Mouse (Mus musculus) heart, embryonic 12.5 days (tissue): ENCODE data around the gene Snx13. TPM values are rescaled to one million over a fixed set of nuclear protein-coding genes. Genes with fewer than 3 reads are reported as not detected.

Experiments used
- ATAC-seq: fragments of 200-750 bp; cut with Nextera tagmentation; 2 replicates; pipeline ENCODE4 v1.8.0; 2017; ENCODE audit warnings: moderate TSS enrichment, moderate library complexity; ENCODE audit not compliant: insufficient number of reproducible peaks, low FRiP score
- H3K27ac ChIP-seq: fragments of 300-500 bp; sonication (generic); 2 replicates; pipeline ENCODE4 v1.5.1; 2016; ENCODE audit warnings: mild to moderate bottlenecking, moderate library complexity; ENCODE audit not compliant: poor library complexity, severe bottlenecking
- H3K27me3 ChIP-seq: fragments of 300-500 bp; sonication (generic); replicated peaks from 2 replicates; pipeline ENCODE4 v1.6.1; 2016; ENCODE audit warnings: mild to moderate bottlenecking, moderate library complexity
- H3K36me3 ChIP-seq: fragments of 300-500 bp; sonication (generic); 2 replicates; pipeline ENCODE4 v1.6.1; 2016; ENCODE audit warnings: mild to moderate bottlenecking, moderate library complexity
- H3K4me1 ChIP-seq: fragments of 300-500 bp; sonication (generic); replicated peaks from 2 replicates; pipeline ENCODE4 v1.6.1; 2016; ENCODE audit warnings: mild to moderate bottlenecking
- H3K4me2 ChIP-seq: fragments of 300-500 bp; sonication (generic); 2 replicates; pipeline ENCODE4 v1.6.1; 2016; ENCODE audit warnings: mild to moderate bottlenecking, moderate library complexity
- H3K4me3 ChIP-seq: fragments of 300-500 bp; sonication (generic); 2 replicates; pipeline ENCODE4 v1.5.1; 2016; ENCODE audit warnings: mild to moderate bottlenecking
- H3K9ac ChIP-seq: fragments of 300-500 bp; sonication (generic); 2 replicates; pipeline ENCODE4 v1.6.1; 2016; ENCODE audit warnings: mild to moderate bottlenecking, moderate library complexity
- H3K9me3 ChIP-seq: fragments of 300-500 bp; sonication (generic); replicated peaks from 2 replicates; pipeline ENCODE4 v1.6.1; 2016; ENCODE audit warnings: mild to moderate bottlenecking, moderate library complexity
- WGBS: fragments of 180-500 bp; shearing (Covaris S2); methylation state at CpG from one replicate; pipeline ENCODE4 v1.1.7; 2016; 5-methylcytosine and 5-hydroxymethylcytosine counted together
- polyA plus RNA-seq: library from polyadenylated mRNA; unstranded; fragments of >200 nt; fragmentation: Nextera tagmentation; extraction: Ambion mirVana; gene quantifications from 2 replicates; pipeline ENCODE4 v1.2.1, GENCODE M21; 2016

Gene Snx13
- polyA plus RNA-seq, 1 experiment from 2014 or later: 35.1 TPM

- 77% methylated on average over 9 of the region's 9 CpGs for WGBS
- no peak overlapping the region for H3K27ac ChIP-seq
- no peaks in the 10 kb centered on the region for H3K27me3 ChIP-seq
- no peaks in the 10 kb centered on the region for H3K9me3 ChIP-seq
- H3K9ac ChIP-seq: no peak overlapping the region
- no peak for ATAC-seq
- no peak overlapping the region for H3K4me2 ChIP-seq
- no peaks in the 10 kb centered on the region for H3K36me3 ChIP-seq
- H3K4me3 ChIP-seq: no peak overlapping the region
- H3K4me1 ChIP-seq: no peaks in the 10 kb centered on the region
Measured at GRCm38 (mm10) chr12:35018679-35019237, 28.2 kb upstream of the Snx13 start.

GRCm38 (mm10) chr12:35021285-35021684, 25.7 kb upstream of the Snx13 start:
- 72% methylated on average over 9 of the region's 9 CpGs for WGBS
- no peaks in the 10 kb centered on the region for H3K4me1 ChIP-seq
- no peaks in the 10 kb centered on the region for H3K27me3 ChIP-seq
- H3K27ac ChIP-seq: no peak overlapping the region
- no peaks in the 10 kb centered on the region for H3K36me3 ChIP-seq
- no peak overlapping the region for H3K9ac ChIP-seq
- no peak overlapping the region for H3K4me2 ChIP-seq
- ATAC-seq: no peak
- no peaks in the 10 kb centered on the region for H3K9me3 ChIP-seq
- no peak overlapping the region for H3K4me3 ChIP-seq

GRCm38 (mm10) chr12:35022066-35022465, 24.9 kb upstream of the Snx13 start:
- 42% methylated on average over 10 of the region's 10 CpGs for WGBS

GRCm38 (mm10) chr12:35025916-35026432, 21.0 kb upstream of the Snx13 start:
- H3K4me2 ChIP-seq: no peak overlapping the region
- ATAC-seq: no peak
- no peak overlapping the region for H3K4me3 ChIP-seq
- no peaks in the 10 kb centered on the region for H3K9me3 ChIP-seq
- no peaks in the 10 kb centered on the region for H3K36me3 ChIP-seq
- no peaks in the 10 kb centered on the region for H3K27me3 ChIP-seq
- H3K27ac ChIP-seq: no peak overlapping the region
- H3K4me1 ChIP-seq: no peaks in the 10 kb centered on the region
- 77% methylated on average over 4 of the region's 4 CpGs for WGBS
- no peak overlapping the region for H3K9ac ChIP-seq

More at GRCm38 (mm10) chr12:35022066-35022465, 24.9 kb upstream of the Snx13 start:
- Histone ChIP-seq H3K9me3 (no peaks in the 10 kb centered on the region), H3K27me3 (no peaks in the 10 kb centered on the region), H3K4me3 (no peak overlapping the region), H3K4me2 (no peak overlapping the region), H3K9ac (no peak overlapping the region), H3K27ac (no peak overlapping the region), H3K36me3 (no peaks in the 10 kb centered on the region), H3K4me1 (no peaks in the 10 kb centered on the region)
- no peak for ATAC-seq

- Histone ChIP-seq H3K36me3 (no peaks in the 10 kb centered on the region), H3K9me3 (no peaks in the 10 kb centered on the region), H3K4me2 (no peak overlapping the region), H3K27ac (no peak overlapping the region), H3K4me1 (no peaks in the 10 kb centered on the region), H3K4me3 (no peak overlapping the region), H3K9ac (no peak overlapping the region), H3K27me3 (no peaks in the 10 kb centered on the region)
- WGBS: 60% methylated on average over 1 of the region's 1 CpGs
- no peak for ATAC-seq
Measured at GRCm38 (mm10) chr12:35027533-35027932, 19.5 kb upstream of the Snx13 start.

GRCm38 (mm10) chr12:35038668-35039570, 8.1 kb upstream of the Snx13 start:
- Histone ChIP-seq H3K27ac (peak overlapping the region; percentile 57), H3K27me3 (no peaks in the 10 kb centered on the region), H3K9me3 (no peaks in the 10 kb centered on the region), H3K4me1 (peaks cover 4% of the 10 kb centered on the region), H3K36me3 (no peaks in the 10 kb centered on the region), H3K4me3 (peak overlapping the region; percentile 36), H3K9ac (peak overlapping the region; percentile 44; the same call in 1 of the 2 replicates), H3K4me2 (peak overlapping the region; percentile 64)
- no peak for ATAC-seq
- WGBS: 10% methylated on average over 14 of the region's 14 CpGs

- 67% methylated on average over 5 of the region's 5 CpGs for WGBS
- peak overlapping the region; percentile 64 for H3K4me2 ChIP-seq
- no peaks in the 10 kb centered on the region for H3K36me3 ChIP-seq
- no peak for ATAC-seq
- H3K4me3 ChIP-seq: peak overlapping the region; percentile 36; the same call in 1 of the 2 replicates
- peak overlapping the region; percentile 47; the same call in 1 of the 2 replicates for H3K27ac ChIP-seq
- H3K9me3 ChIP-seq: no peaks in the 10 kb centered on the region
- H3K4me1 ChIP-seq: peaks cover 7% of the 10 kb centered on the region
- H3K9ac ChIP-seq: no peak overlapping the region
- no peaks in the 10 kb centered on the region for H3K27me3 ChIP-seq
Measured at GRCm38 (mm10) chr12:35039571-35039936, 7.4 kb upstream of the Snx13 start.

GRCm38 (mm10) chr12:35041964-35042363, 5.0 kb upstream of the Snx13 start:
- no peaks in the 10 kb centered on the region for H3K36me3 ChIP-seq
- 72% methylated on average over 8 of the region's 8 CpGs for WGBS
- H3K4me1 ChIP-seq: peaks cover 10% of the 10 kb centered on the region
- no peak for ATAC-seq
- H3K27ac ChIP-seq: no peak overlapping the region
- no peaks in the 10 kb centered on the region for H3K9me3 ChIP-seq
- no peak overlapping the region for H3K9ac ChIP-seq
- H3K4me3 ChIP-seq: no peak overlapping the region
- no peaks in the 10 kb centered on the region for H3K27me3 ChIP-seq
- H3K4me2 ChIP-seq: no peak overlapping the region

GRCm38 (mm10) chr12:35046310-35046998, 532 bp upstream of the Snx13 start:
- ATAC-seq: peak; percentile 57
- no peaks in the 10 kb centered on the region for H3K9me3 ChIP-seq
- H3K27ac ChIP-seq: peak overlapping the region; percentile 98
- peaks cover 28% of the 10 kb centered on the region for H3K4me1 ChIP-seq
- peak overlapping the region; percentile 84 for H3K4me2 ChIP-seq
- H3K4me3 ChIP-seq: peak overlapping the region; percentile 98
- H3K36me3 ChIP-seq: no peaks in the 10 kb centered on the region
- WGBS: under 1% methylated on average over 36 of the region's 36 CpGs
- H3K9ac ChIP-seq: peak overlapping the region; percentile 96
- no peaks in the 10 kb centered on the region for H3K27me3 ChIP-seq

DNA sequence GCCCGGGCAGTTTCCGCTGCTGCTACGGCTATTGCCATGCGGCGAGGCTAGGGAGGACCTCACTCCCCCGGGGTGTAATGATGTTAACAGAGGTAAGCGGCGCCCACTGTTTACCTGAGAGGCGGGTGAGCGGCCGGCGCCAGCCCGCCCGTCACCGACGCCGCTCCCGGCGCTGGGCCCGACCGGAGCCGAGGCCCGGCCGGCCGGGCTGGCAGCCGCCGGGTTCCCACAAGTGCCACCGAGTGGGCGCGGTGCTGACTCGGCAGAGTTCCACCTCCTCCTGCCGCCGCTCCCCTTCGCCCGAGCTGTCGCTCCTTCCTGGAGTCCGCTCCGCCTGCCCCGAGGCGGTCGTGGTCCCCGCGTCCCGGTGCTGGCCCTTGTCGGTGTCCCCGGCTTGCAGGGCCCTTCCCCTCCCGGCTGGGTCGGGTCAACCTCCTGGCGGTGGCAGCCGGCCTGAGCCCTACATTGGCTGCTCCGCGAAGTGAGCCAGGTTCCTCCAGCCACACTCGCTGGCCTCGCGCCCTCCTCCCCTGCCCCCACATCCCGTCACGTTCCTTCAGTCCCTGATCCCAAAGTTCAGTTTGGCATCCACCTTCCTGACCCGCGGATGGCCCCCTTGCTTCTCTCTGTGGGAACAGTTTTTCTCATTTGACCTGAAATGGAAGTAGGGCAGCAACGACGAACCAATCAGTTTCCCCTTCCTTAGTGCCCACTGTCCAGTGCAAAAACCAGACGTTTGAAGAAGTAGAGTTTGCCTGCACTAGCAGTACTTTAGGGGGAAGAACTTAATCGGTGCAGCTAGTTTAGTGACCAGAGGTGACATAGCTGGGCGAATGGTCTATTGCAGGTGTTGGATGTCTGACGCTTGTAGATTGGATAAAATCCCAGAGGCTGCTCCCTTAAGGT, 587 bp downstream of the Snx13 start:
- H3K9ac ChIP-seq: peak overlapping the region; percentile 96
- H3K4me2 ChIP-seq: peak overlapping the region; percentile 84
- no peaks in the 10 kb centered on the region for H3K36me3 ChIP-seq
- peak overlapping the region; percentile 98 for H3K4me3 ChIP-seq
- H3K9me3 ChIP-seq: no peaks in the 10 kb centered on the region
- H3K27me3 ChIP-seq: no peaks in the 10 kb centered on the region
- peak overlapping the region; percentile 98 for H3K27ac ChIP-seq
- under 1% methylated on average over 65 of the region's 65 CpGs for WGBS
- H3K4me1 ChIP-seq: peaks cover 31% of the 10 kb centered on the region
- peak; percentile 82 for ATAC-seq
